Mouse (Mus musculus): ENCODE measurements at regions not wholly inside any gene's neighbourhood (a gene's known extent, or its start where the extent isn't known, plus 50 kb on each side); places are given as distances from the start of the nearest gene placed in this dataset.

GRCm38 (mm10) chr9:86231692-86232091 lies 233.1 kb downstream of the Ube2cbp start:
- DNase-seq: no peak

- DNase-seq: no peak
Measured at GRCm38 (mm10) chr9:86232174-86232573, 232.6 kb downstream of the Ube2cbp start.

- DNase-seq: no peak
Measured at GRCm38 (mm10) chr9:86233775-86234174, 231.0 kb downstream of the Ube2cbp start.

GRCm38 (mm10) chr9:86238691-86239090 lies 226.1 kb downstream of the Ube2cbp start:
- DNase-seq: no peak

- no peak for DNase-seq
Measured at GRCm38 (mm10) chr9:86240287-86240686, 224.5 kb downstream of the Ube2cbp start.

- DNase-seq: no peak
Measured at GRCm38 (mm10) chr9:86240896-86241295, 223.9 kb downstream of the Ube2cbp start.

- DNase-seq: no peak
Measured at GRCm38 (mm10) chr9:86250197-86250596, 214.6 kb downstream of the Ube2cbp start.

GRCm38 (mm10) chr9:86251331-86251730 lies 213.4 kb downstream of the Ube2cbp start:
- no peak for DNase-seq
